Mouse (Mus musculus) spleen, adult 2 months (tissue): ENCODE measurements around the gene Med23. TPM values are rescaled to one million over a fixed set of nuclear protein-coding genes. Genes with fewer than 3 reads are reported as not detected.

Experiments used
- DNase-seq, 2 experiments: peaks; one replicate each; pipeline versions ENCODE4 v3.0.0 to v3.0.0-alpha.2; 2012 to 2021; ENCODE audit warnings: low spot score in 2 of 2, low read depth in 1 of 2
- H3K27ac ChIP-seq: fragments of 200-500 bp; 2 replicates; pipeline ENCODE4 v1.5.1; 2012; ENCODE audit warnings: low read length, inconsistent platforms; ENCODE audit not compliant: insufficient read depth
- H3K27me3 ChIP-seq: fragments of 200-500 bp; 2 replicates; pipeline ENCODE4 v1.6.1; 2012; ENCODE audit warnings: mild to moderate bottlenecking, moderate library complexity, low read length, inconsistent platforms; ENCODE audit not compliant: control insufficient read depth, insufficient read depth
- H3K36me3 ChIP-seq: fragments of 200-500 bp; 2 replicates; pipeline ENCODE4 v1.6.1; 2012; ENCODE audit warnings: mild to moderate bottlenecking, low read length, inconsistent platforms; ENCODE audit not compliant: control insufficient read depth, insufficient read depth
- H3K4me1 ChIP-seq: fragments of 200-500 bp; 2 replicates; pipeline ENCODE4 v1.6.1; 2011; ENCODE audit warnings: inconsistent platforms; ENCODE audit not compliant: control insufficient read depth, insufficient read depth, insufficient read length
- H3K4me3 ChIP-seq: fragments of 200-500 bp; 2 replicates; pipeline ENCODE4 v1.5.1; 2011; ENCODE audit warnings: mild to moderate bottlenecking, inconsistent platforms; ENCODE audit not compliant: insufficient read depth, insufficient read length; ENCODE audit errors: extremely low read depth
- CTCF ChIP-seq: fragments of 200-500 bp; IDR thresholded peaks from 2 replicates; pipeline ENCODE4 v1.5.1; 2011; ENCODE audit warnings: mild to moderate bottlenecking, inconsistent platforms; ENCODE audit not compliant: insufficient read depth, insufficient read length, insufficient replicate concordance; ENCODE audit errors: extremely low read depth
- POLR2A ChIP-seq: fragments of 200-500 bp; IDR thresholded peaks from 2 replicates; pipeline ENCODE4 v1.6.1; 2011; ENCODE audit warnings: low read depth, low read length, inconsistent platforms
- WGBS: fragments of 180-500 bp; shearing (Covaris S2); methylation state at CpG from one replicate; pipeline ENCODE4 v1.1.7; 2018; 5-methylcytosine and 5-hydroxymethylcytosine counted together
- polyA plus RNA-seq: library from polyadenylated mRNA; depleted of rRNA; stranded (reverse); fragments of >200 nt; gene quantifications from 2 replicates; pipeline ENCODE4 v1.2.3, GENCODE M21; 2012; rRNA removed

The Med23 gene
- polyA plus RNA-seq, 1 experiment, result 12.6 TPM

DNA sequence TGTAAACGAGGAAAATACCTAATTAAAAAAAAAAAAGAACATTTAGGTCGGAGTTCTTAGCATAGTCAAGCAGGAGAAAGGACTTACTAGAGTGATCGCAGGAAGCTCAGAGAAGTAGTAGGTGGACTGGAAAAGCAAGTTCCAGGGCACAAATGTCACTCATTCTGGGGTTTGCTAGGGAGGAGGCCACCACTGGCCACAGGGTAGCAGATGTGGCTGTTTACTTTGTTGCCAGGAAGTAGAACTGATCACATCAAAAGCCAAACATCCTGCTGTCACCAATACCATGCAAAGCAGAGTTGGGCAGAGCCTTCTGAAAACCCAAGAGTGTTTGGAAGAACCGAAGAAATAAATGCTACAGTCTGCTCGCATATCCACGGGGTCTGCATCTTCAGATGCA lies 84.1 kb downstream of the Med23 start:
- Histone ChIP-seq H3K4me1 (no peaks in the 10 kb centered on the region), H3K27me3 (no peaks in the 10 kb centered on the region), H3K4me3 (no peak overlapping the region), H3K36me3 (no peaks in the 10 kb centered on the region), H3K27ac (no peak overlapping the region)
- no peak for TF ChIP-seq CTCF
- TF ChIP-seq POLR2A, result no peak
- no peak for DNase-seq
- WGBS, result 73% methylated on average over 6 of the region's 6 CpGs

DNA sequence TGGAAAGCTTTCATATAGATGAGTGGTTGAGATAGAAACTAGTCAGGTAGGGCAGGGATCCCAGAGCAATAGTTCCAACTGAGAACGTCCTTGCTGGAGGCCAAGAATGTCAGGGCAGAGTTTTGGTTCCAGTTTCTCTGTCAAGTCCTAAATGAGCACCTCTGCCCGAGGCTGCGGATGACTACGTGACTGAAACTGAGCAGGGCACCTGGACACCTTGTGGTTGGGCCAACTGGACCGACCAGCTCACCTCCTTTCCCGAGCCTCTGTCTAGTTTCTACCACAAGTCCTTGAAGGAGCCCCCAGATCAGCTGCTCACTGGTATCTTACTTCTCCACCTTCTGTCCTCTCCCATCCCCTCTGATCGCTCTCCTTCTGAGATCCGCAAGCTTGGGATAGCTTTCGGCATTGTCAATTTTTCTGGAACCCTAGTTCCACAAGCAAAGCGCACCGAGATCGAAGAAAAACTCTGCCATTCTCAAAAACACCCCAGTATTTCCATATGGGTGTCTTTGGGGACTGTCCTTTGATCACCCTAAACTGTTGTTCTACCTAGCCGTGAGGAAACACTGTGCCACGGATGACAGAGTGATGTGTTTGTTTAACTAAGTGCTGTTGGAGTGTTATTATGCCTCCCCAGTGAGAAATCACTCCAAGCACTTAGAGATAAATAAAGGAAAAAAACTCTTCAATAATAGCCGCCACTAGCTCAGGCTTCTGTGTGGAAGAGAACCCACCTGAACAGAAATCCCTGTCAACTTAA lies 88.7 kb downstream of the Med23 start:
- Histone ChIP-seq H3K4me3 (no peak overlapping the region), H3K27ac (no peak overlapping the region), H3K4me1 (no peaks in the 10 kb centered on the region), H3K36me3 (no peaks in the 10 kb centered on the region), H3K27me3 (no peaks in the 10 kb centered on the region)
- WGBS, result 87% methylated on average over 15 of the region's 15 CpGs
- TF ChIP-seq POLR2A (no peak), CTCF (no peak)
- DNase-seq, result no peak

DNA sequence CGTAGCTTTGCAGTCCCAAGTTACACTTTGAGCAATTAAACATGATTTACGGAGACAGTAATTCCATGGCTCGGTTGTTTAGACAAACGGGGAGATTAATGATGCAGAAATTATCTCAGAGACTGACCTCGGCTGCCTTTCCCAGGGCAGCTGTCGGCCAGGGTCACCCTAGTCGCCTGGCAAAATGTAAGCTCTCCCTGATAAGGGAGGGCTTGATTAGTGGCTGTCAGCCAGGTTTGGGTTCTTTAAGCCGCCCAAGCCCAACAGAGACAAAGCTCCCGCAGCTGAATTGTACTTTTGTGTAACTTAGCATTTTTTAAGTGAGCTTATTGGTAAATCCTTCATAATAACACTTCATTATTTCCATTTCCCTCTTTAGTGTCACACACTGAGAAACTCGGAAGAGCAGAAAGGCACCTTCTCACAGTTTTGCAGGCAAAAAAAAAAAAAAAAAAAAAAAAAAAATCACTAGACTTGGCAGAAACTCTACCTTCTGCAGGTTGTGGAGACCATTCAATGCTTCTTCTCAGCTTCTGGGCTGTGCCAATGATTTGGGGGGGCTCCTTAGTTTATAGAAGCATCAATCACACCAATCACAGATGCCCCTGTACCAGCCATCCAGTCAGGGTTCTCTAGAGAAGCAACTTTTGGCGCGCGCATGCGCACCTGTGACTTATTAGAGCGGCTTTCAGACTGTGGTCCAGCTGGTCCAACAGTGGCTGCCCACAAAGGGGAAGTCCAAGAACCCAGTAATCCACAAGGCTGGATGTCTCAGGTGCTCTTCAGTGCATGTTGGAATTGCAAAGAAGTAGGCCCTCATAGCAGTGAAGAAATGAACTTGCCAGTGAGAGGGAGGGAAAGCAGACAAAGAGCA lies 89.5 kb downstream of the Med23 start:
- Histone ChIP-seq H3K27ac (no peak overlapping the region), H3K4me1 (no peaks in the 10 kb centered on the region), H3K27me3 (no peaks in the 10 kb centered on the region), H3K36me3 (no peaks in the 10 kb centered on the region), H3K4me3 (no peak overlapping the region)
- no peak for DNase-seq
- WGBS, result 78% methylated on average over 15 of the region's 15 CpGs
- TF ChIP-seq CTCF, result no peak
- no peak for TF ChIP-seq POLR2A

DNA sequence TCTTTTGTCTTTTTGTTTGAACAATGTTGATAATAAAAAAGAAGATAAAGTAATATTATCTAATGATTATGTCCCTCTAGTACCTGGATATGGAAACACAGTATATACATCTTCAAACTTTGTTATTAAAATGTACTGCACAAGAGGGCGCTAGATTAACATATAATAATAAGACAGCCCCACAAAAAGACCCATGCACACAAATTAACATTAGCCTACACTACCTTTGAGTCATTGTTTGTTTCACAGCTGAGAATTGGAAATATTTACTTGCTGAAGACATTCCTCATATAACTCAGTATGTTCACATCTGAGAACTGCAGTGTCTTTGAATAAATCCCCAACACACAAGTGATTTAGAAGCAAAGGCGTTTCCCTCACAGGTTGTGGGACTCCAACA lies 91.3 kb downstream of the Med23 start:
- DNase-seq, result no peak
- 44% methylated on average over 2 of the region's 2 CpGs for WGBS
- no peaks in the 10 kb centered on the region for H3K27me3 ChIP-seq
- no peak overlapping the region for H3K4me3 ChIP-seq
- TF ChIP-seq CTCF (no peak), POLR2A (no peak)
- H3K27ac ChIP-seq, result no peak overlapping the region
- H3K4me1 ChIP-seq, result no peaks in the 10 kb centered on the region
- no peaks in the 10 kb centered on the region for H3K36me3 ChIP-seq

DNA sequence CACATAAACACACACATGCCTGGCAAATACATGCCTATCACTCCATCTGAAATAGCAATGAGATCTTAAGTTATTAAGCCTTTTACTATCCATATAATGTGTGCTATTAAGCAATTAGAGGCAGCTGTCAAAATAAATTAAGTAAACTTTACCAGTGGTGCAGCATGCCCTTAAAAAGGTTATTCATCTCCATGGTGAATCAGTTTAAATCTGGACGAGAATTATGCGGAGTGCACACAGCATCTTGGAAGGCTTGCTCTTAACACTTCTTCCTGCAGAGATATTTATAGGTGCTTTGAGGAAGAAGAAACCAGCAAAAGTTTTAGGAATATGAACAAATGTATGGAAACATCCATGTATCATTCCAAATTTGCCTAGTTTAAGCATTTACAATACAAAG lies 92.1 kb downstream of the Med23 start:
- no peaks in the 10 kb centered on the region for H3K27me3 ChIP-seq
- TF ChIP-seq CTCF, result no peak
- TF ChIP-seq POLR2A, result no peak
- no peaks in the 10 kb centered on the region for H3K36me3 ChIP-seq
- no peak for DNase-seq
- H3K4me3 ChIP-seq, result no peak overlapping the region
- no peaks in the 10 kb centered on the region for H3K4me1 ChIP-seq
- H3K27ac ChIP-seq, result no peak overlapping the region
- WGBS, result 80% methylated on average over 2 of the region's 2 CpGs

Other genes starting within 250 kb of the Med23 start
- 2.5 and 3.2 TPM in 2 replicates for gene Enpp1, start 157.8 kb upstream of the Med23 start, polyA plus RNA-seq
- 0.19 and 0.28 TPM in 2 replicates for gene Enpp3, start 27.2 kb upstream of the Med23 start, polyA plus RNA-seq
- gene Arg1, start 57.5 kb downstream of the Med23 start, polyA plus RNA-seq, result not detected in 2 replicates